Mouse (Mus musculus) adrenal gland, postnatal 4 days (tissue): Measurements from ENCODE around the gene Lars2. TPM values are rescaled to one million over a fixed set of nuclear protein-coding genes. Genes with fewer than 3 reads are reported as not detected.
A peak's percentile ranks its signal among the peaks of the same experiment; 100 is the strongest.

Source experiments
- DNase-seq, 2 experiments: peaks; one replicate each; pipeline ENCODE4 v3.0.0; 2021 to 2022; ENCODE audit warnings: low spot score in 2 of 2, mixed read lengths in 2 of 2
- total RNA-seq, 2 experiments: library from RNA; stranded (reverse); gene quantifications; 2 replicates each; pipeline ENCODE4 v1.2.3; 2021

Lars2 gene
- total RNA-seq, 2 experiments from 2014 or later = 74.0 to 84.9 TPM

DNA sequence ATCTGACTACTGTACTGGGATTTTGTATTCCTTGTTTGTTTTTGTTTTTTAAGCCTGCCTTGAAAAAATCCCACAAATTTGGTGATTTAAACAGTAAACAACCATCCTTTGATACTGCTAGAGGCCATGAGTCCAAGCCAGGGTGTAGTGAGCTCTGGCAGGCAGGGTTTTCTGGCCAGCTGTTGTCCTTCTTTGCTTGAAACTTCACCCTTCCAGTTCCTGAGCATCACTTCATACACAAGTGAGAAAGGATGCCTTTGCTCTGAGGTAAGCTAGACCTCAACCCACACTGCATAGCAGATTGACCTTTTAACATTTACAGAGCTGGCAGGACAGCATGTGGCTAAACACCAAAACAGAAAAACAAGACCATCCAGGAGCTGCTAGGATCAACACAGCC is 102.4 kb downstream of the Lars2 start:
- DNase-seq = no peak

DNA sequence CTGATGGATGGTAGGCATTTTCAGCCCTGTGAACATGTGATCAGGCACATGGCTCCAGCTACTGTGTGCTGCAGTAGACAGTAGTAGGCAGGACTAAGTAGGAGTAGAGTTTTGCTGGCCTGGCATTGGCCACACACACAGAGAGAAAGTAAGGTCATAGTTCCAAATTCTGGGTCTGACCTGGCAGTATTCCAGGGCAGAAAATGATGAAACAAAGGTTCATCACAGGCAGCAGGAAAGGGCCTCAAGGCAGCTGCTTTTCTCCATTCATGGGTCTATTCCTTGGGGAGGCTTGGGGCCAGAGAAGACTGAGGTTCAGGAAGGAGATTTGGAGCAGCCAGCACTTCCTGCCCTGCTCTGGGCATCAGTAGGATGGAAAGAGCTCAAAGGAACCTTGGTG is 106.7 kb downstream of the Lars2 start:
- no peak for DNase-seq

DNA sequence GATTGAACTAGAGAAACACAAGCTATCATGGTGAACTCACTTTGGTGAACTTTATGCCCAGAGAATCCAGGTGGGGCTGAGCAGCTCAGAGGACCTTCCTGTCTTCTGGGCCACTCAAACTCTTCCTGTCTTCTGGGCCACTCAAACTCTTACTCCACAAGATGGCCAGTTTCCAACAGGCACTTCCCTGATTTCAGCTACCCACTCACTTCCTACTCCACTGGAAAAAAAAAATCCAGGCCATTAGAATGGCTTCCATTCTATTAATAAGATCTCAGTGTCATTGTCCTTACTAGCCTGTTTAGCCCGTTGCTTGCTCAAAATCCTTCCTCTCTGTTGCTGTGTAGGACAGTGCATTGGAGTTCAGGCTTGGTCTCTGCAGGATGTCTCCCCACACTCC is 108.8 kb downstream of the Lars2 start:
- DNase-seq = no peak

DNA sequence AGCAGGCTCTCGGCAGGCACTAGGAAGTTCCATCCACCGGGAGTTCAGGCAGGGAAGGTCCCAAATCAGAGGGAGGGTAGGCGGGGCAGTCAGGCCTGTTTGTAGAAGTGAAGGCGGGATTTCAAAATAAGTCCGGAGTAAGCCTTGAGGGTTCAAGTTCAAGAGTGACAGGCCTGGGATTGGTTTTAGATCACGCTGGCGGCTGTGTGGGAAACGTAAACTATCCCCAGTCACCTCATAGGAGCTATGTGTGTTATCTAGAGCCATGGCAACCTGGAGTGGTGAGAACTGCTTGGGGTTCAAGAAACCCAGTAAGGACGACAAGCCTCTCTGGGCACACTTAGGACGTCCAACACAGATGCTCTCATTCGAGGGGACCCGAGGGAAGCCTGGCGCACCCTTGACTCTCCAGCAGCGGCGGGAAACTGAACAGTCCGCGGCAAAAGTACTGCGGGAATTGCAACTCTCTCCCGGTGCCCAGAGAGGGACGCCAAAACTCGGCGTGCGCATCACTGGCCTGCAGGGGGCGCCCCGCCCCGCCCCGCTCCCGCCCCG is 111.4 kb downstream of the Lars2 start:
- DNase-seq = no peak

DNA sequence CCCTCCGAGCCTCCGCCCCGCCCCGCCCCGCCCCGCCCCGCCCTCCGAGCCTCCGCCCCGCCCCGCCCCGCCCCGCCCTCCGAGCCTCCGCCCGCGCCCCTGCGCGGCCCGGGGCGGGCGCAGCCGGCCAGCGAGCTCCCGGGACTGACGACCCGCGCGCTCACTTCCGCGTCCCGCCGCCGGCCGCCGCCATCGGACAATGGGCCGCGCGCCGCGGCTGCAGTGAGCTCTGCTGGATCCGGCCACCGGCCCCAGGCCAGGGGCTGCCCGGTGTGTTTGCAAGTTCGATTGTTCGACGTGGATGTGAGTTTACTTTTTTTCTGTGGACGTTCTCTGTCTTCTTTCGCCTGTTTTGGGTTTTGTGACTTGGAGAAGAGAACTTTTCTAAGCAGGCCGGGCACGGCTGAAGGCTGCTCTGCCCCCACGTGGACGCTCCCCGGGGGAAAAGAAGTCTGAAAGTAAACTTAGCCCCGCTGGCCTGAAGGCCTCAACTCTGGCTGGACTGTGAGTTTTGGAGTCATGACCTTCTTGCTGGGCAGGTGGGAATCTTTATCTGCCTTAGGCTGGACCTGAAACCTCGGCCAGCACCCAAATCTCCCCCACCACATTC is 112.0 kb downstream of the Lars2 start, which contains the start of gene Limd1:
TSS of gene Limd1 (plus strand) at position 121 of the 610 bp plus-strand sequence.
- DNase-seq = peak; percentile 30 to 44

DNA sequence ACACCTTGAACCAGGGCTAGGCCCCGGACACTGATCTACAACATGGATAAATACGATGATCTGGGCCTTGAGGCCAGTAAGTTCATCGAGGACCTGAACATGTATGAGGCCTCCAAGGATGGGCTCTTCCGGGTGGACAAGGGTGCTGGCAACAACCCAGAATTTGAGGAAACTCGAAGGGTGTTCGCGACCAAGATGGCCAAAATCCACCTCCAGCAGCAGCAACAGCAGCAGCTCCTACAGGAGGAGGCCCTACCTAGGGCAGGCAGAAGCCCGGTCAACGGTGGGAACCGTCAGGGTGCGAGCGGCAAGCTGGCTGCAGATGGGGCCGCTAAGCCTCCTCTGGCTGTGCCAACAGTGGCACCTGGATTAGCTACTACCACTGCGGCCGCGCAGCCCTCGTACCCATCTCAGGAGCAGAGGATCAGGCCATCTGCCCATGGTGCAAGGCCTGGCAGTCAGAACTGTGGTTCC is 112.5 kb downstream of the Lars2 start:
- DNase-seq = no peak

DNA sequence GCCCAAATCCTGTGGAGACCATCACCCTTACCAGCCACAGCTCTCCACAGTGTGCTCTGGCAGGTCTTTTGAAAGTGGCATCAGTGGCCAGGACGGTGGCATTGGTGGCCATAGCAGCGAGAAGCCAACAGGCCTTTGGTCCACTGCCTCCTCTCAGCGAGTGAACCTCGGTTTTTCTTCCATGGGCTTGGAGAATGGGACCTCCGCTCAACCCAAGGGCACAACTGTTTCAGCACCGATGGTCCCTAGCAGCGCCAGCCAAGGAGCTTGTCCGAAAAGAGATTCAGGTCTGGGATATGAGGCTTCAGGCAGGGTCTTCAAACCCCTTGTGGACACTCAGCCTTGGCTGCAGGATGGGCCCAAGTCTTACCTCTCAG is 113.1 kb downstream of the Lars2 start:
- DNase-seq = no peak

DNA sequence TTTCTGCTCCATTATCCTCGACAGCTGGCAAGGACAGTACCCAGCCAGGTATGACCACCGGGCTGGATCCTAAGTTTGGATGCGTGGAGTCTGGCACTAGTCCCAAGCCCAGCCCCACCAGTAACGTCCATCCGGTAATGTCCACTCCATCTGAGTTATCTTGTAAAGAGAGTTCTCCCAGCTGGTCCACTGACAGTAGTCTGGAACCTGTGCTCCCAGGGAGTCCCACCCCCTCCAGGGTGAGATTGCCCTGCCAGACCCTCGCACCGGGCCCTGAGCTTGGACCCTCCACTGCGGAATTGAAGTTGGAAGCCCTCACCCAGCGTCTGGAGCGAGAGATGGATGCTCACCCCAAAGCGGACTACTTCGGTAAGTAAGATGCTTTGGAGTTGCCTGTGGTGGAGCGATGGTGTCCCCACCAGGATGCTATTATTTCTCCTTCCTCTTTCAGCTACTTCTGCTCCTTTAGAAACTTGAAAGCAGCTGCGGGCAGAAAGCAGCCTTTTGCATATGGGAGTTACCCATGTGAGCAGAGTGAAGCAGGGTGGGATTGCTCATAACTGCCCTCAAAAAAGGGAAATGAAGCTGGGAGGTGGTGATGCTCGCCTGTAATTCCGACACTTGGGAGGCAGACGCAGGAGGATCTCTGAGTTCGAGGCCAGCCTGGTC is 113.7 kb downstream of the Lars2 start:
- DNase-seq = no peak

DNA sequence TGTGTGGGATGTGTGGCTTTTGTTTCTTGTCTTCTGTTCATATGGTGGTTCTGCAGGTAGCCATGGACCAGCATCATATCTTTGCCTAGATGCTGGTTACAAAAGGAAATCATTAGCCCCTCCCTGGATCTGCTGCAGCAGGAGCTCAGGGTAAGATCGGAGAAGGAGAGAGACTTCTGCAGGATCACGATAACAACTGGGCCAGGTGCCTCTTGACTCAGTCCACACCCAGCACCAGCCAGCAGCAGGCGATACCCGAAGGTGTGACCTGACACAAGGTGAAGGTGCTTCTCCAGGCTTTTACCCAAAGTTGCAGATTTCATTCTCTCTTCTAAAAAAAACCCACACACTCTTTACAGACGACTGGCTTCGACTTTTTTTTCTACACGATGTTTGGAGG is 114.4 kb downstream of the Lars2 start:
- no peak for DNase-seq

DNA sequence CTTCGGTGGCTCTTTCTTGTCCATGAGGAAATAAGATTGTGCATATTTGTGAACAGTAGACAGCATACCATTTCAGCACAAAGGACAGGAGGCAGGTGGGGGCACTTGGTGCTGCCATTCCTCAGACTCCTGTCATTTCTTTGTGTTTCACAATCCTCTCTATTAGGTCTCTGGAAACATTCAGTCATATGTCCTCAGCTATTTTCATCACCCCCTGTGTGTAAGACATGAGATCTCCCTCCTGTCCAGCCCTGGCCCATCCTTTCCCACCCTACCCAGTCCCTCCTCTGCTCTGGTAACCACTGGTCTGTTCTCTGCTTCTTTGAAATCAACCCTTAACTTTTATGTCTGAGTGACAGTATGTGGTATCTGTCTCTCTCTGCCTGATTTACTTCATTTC is 116.9 kb downstream of the Lars2 start:
- DNase-seq = no peak

DNA sequence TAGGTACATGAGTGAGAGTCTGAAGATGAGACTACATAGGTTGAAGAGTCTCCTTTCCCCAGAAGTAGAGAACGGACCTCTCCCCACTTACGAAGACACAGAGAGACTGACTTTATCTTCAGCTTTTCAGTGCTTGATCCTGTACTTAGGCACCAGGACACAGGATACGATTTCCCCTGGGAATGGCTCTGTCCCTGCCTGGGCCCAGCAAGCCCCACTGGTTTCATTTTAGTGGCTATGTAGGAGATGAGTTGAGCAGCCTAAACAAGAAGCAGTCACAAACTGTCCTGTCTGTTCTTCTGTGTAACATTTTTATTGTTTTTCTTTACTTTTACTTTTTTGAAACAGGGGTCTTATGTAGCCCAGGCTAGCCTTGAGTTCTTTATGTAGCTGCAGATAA is 118.1 kb downstream of the Lars2 start:
- DNase-seq = no peak

DNA sequence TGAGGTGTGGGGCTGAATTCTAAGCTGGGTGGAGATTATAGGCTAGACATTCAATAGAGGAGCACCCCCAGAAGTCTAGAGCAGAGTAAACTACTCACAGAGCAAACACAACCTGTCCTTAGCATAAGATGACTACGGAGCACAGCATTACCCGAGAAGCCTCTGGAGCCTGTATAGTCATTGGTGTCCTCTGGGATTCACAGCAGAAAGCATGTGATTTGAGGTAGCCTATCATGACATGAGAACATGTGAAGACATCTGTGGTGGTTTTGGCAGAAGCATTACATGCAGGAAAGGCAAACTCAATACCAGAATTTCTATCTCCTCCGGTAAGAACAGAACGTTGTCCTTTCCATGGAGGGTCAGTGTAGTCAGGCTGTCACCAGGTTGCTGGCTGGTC is 118.8 kb downstream of the Lars2 start:
- no peak for DNase-seq

DNA sequence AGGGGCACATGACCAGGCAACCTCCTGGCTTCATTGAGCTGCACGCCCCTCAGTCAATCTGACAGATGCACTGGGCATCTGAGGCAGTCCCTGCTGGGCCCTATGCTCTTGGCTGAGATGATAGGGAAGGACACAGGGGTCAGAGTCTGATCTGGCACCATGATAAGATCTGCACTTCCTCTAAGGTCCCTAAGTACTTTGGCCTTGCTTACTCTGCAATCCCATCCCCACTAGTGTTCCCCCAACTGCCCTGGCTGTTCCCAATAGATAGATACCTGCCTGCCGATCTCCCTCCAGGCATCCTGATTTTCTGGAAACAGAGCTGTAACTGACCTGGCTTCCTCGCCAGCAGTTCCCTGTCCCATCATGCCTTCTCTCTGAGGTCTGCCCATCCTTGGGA is 119.9 kb downstream of the Lars2 start:
- no peak for DNase-seq

DNA sequence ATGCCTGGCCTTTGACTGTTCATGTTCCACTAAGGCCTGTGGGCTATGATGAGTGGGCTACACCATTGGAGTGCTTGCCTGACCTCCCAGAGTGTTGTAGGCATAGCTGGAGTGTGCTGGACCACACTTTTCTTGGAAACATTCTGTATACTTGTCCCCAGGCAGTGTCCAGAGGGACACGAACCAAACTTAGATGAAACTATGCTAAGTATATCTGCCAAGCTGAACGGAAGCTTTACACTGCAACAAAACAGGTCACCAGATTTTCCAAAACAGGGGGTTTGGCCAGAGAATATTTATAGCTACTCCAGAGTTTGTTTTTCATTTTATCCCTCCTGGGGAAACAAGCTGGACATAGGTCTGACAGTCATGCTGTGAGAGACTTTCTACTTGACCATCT is 122.3 kb downstream of the Lars2 start:
- no peak for DNase-seq

DNA sequence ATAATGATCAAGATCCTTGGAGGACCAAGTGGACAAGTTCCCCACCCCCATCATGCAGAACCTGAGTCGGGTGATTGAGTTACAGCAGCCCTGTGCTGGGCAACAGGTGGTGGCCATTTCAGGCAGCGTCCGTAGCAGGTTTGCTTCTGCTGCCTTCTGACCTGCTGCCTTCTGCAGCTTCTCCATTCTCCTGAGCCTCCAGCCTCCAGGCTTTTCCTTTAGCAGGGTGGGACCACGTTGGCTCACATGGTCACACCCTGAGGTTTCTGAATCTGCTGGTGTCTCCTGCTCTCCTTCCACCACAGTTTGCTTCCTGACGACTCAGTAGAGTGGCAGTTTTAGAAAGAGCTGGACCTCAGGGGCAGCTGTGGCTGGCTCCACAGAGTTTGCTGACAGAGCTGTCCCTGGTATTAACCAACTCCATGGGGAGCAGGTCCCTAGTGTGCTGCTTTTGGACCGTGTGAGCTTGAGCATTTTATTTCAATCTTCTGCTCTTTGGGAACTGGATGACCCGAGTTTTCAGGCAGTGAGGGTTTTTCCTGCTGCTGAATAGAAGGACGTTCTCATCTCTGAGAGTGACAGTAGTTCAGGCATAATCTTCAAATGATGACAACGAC is 123.1 kb downstream of the Lars2 start:
- DNase-seq = no peak

DNA sequence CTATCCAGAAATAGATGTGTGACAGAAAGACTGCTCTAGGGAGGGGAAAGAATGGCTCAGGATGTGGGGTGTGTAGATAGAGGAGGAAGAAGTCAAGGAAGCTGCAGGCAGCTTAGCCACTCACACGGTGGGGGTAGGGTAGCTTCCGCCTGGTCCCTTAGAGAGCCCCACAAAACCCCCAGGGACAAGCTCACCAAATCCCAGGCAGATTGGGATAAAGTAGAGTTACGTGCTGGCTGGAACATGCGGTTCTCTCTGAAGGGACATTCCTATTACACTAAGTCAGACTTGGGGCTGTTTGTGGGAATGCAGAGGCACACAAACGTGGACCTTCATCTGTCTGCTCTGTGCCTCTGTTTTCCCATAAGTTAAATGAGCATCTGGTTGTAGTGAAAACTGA is 124.2 kb downstream of the Lars2 start:
- no peak for DNase-seq

DNA sequence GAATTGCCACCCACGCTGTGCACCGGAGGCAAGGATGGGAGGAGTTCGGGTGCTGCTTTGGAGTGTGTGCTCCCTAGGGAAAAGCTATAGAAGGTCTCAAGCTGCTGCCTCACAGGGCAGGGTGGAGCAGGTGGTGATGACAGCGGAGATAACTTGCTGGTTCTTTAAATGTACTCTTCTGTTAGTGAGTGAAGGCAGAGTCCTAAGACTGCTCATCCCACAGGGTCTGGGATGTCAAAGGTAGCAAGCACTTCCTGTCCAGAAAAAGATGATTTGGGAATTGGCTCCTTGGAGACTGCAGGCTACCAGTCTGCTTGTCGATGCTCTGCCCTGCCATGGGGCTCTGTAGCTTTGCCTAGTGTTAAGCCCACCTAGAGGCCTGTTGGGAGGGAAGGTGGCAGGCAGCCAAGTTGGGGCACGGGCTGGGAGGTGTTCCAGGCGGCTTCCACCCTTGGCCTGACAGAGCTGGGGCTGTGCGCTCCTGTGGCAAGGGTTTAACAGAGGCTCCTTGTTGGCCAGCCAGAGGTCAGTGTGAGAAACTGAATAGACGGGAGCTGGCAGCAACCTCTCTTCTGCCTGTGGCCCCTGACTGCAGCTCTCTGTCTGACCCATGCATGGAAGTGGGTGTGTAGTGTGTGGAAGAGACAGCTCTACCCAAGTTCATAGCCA is 125.3 kb downstream of the Lars2 start:
- DNase-seq = no peak

DNA sequence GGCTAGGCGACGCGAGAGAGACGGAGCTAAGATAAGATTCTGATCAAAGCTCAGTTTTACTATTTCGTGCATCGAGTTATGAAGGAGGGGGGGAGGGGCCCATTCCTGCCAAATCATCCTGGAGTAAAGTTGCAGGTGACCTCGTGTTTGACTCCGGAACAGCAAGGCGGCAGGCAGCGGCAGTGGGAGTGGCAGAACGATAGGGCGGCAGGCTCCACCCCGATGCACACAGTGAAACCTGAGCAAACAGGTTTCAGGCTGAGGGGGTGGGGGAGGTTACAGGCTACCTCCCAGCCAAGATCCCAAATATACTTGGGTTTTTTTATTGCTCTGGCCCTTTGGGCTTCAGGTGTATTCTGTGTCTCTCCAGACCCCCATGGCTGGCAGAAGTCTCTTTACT is 129.9 kb downstream of the Lars2 start:
- no peak for DNase-seq

DNA sequence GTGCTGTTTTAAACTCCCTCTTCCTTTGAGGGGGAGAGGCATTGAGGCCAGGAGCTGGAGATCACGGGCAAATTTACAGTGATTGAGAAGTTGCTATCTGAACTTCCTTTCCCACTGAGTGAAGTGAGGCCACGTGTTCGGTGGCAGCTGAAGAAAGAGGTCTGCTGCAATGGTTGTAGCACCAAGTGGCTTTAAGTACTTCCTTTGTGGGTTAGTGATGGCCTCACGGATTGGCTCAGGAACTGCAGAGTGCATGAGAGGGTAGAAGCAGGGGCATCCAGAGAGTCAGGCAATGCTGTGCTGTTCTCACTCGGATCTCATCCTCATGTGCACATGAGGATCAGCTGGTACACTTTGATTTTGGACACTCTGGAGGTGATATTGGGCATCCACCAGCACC is 131.2 kb downstream of the Lars2 start:
- no peak for DNase-seq

DNA sequence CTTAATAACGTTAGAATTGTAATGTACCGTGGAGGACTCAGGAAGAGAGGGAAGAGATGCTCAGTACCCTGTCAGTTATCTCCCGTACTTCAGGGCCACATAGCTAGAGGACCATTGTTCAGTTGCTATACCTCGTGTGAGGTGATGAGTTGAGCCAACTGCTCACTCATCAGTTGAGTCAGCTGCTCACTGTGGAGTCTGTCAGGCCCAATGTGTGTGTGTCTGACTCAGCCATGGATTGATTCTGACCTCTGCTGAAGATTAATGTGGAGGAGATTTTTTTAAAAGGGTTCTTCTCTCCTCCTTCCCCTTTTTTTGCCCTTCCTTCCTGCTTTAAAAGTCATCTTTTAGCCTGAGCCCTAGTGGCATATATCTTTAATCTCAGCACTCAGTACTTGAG is 133.8 kb downstream of the Lars2 start:
- no peak for DNase-seq

DNA sequence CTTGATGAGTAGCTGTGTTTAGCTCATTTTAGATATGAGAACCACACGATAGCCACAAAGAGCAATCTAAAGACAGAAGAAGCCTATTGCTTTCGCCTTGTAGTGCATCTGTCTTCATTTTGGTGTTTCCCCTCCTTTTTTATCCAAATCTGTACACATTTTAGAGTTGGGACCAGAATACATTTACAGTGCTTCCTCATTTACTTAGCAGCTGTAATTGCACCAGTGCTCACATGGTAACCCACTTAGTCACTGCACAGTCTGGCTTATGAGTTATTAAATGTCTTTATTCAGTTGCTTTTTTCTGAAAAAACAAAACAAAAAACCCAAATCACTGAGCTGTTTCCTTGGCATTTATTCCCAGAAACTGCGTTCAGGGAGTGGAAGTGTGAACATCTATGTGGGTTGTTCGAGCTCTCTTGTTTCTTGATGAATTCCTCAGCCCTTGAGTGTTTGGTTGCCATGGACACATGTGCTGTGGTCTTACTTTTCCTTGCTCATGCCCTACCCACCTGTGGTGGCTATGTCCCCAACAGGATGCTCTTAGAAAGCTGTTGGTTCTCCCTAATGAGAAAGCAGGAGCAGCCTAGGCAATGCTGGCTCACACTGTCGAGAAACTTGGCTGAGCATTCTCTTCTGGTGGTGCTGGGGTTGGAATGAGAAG is 136.6 kb downstream of the Lars2 start:
- DNase-seq = no peak
